Mouse (Mus musculus) heart, embryonic 12.5 days (tissue): ENCODE results near the gene Prr5l. TPM values are rescaled to one million over a fixed set of nuclear protein-coding genes. Genes with fewer than 3 reads are reported as not detected.

Source experiments
- ATAC-seq: fragments of 200-750 bp; cut with Nextera tagmentation; 2 replicates; pipeline ENCODE4 v1.8.0; 2017; ENCODE audit warnings: moderate TSS enrichment, moderate library complexity; ENCODE audit not compliant: insufficient number of reproducible peaks, low FRiP score
- H3K27ac ChIP-seq: fragments of 300-500 bp; sonication (generic); 2 replicates; pipeline ENCODE4 v1.5.1; 2016; ENCODE audit warnings: mild to moderate bottlenecking, moderate library complexity; ENCODE audit not compliant: poor library complexity, severe bottlenecking
- H3K27me3 ChIP-seq: fragments of 300-500 bp; sonication (generic); replicated peaks from 2 replicates; pipeline ENCODE4 v1.6.1; 2016; ENCODE audit warnings: mild to moderate bottlenecking, moderate library complexity
- H3K36me3 ChIP-seq: fragments of 300-500 bp; sonication (generic); 2 replicates; pipeline ENCODE4 v1.6.1; 2016; ENCODE audit warnings: mild to moderate bottlenecking, moderate library complexity
- H3K4me1 ChIP-seq: fragments of 300-500 bp; sonication (generic); replicated peaks from 2 replicates; pipeline ENCODE4 v1.6.1; 2016; ENCODE audit warnings: mild to moderate bottlenecking
- H3K4me2 ChIP-seq: fragments of 300-500 bp; sonication (generic); 2 replicates; pipeline ENCODE4 v1.6.1; 2016; ENCODE audit warnings: mild to moderate bottlenecking, moderate library complexity
- H3K4me3 ChIP-seq: fragments of 300-500 bp; sonication (generic); 2 replicates; pipeline ENCODE4 v1.5.1; 2016; ENCODE audit warnings: mild to moderate bottlenecking
- H3K9ac ChIP-seq: fragments of 300-500 bp; sonication (generic); 2 replicates; pipeline ENCODE4 v1.6.1; 2016; ENCODE audit warnings: mild to moderate bottlenecking, moderate library complexity
- H3K9me3 ChIP-seq: fragments of 300-500 bp; sonication (generic); replicated peaks from 2 replicates; pipeline ENCODE4 v1.6.1; 2016; ENCODE audit warnings: mild to moderate bottlenecking, moderate library complexity
- WGBS: fragments of 180-500 bp; shearing (Covaris S2); methylation state at CpG from one replicate; pipeline ENCODE4 v1.1.7; 2016; 5-methylcytosine and 5-hydroxymethylcytosine counted together
- polyA plus RNA-seq: library from polyadenylated mRNA; unstranded; fragments of >200 nt; fragmentation: Nextera tagmentation; extraction: Ambion mirVana; gene quantifications from 2 replicates; pipeline ENCODE4 v1.2.1, GENCODE M21; 2016

Prr5l gene
- polyA plus RNA-seq, 1 experiment from 2014 or later: 10.3 TPM

GRCm38 (mm10) chr2:101721835-101722234 is 161.0 kb downstream of the Prr5l start:
- Histone ChIP-seq H3K36me3 (peaks cover 5% of the 10 kb centered on the region; the same call in 1 of the 2 replicates), H3K4me1 (peaks cover 23% of the 10 kb centered on the region), H3K27ac (no peak overlapping the region), H3K4me3 (no peak overlapping the region), H3K4me2 (no peak overlapping the region), H3K27me3 (no peaks in the 10 kb centered on the region), H3K9me3 (no peaks in the 10 kb centered on the region), H3K9ac (no peak overlapping the region)
- 84% methylated on average over 4 of the region's 4 CpGs for WGBS
- ATAC-seq: no peak

- H3K27me3 ChIP-seq: no peaks in the 10 kb centered on the region
- no peaks in the 10 kb centered on the region for H3K9me3 ChIP-seq
- WGBS: 91% methylated on average over 13 of the region's 13 CpGs
- H3K4me2 ChIP-seq: no peak overlapping the region
- peaks cover 7% of the 10 kb centered on the region for H3K4me1 ChIP-seq
- no peak overlapping the region for H3K9ac ChIP-seq
- no peak overlapping the region for H3K27ac ChIP-seq
- no peak overlapping the region for H3K4me3 ChIP-seq
- peaks cover 11% of the 10 kb centered on the region; the same call in 1 of the 2 replicates for H3K36me3 ChIP-seq
- no peak for ATAC-seq
Observed at GRCm38 (mm10) chr2:101717162-101717561, 165.7 kb downstream of the Prr5l start.

- peaks cover 15% of the 10 kb centered on the region for H3K4me1 ChIP-seq
- H3K27me3 ChIP-seq: no peaks in the 10 kb centered on the region
- no peaks in the 10 kb centered on the region for H3K9me3 ChIP-seq
- 70% methylated on average over 8 of the region's 8 CpGs for WGBS
- peaks cover 11% of the 10 kb centered on the region; the same call in 1 of the 2 replicates for H3K36me3 ChIP-seq
- no peak overlapping the region for H3K4me3 ChIP-seq
- H3K9ac ChIP-seq: no peak overlapping the region
- ATAC-seq: no peak
- H3K4me2 ChIP-seq: no peak overlapping the region
- no peak overlapping the region for H3K27ac ChIP-seq
Observed at GRCm38 (mm10) chr2:101715650-101716323, 167.0 kb downstream of the Prr5l start.

GRCm38 (mm10) chr2:101711608-101712007 is 171.2 kb downstream of the Prr5l start:
- Histone ChIP-seq H3K27me3 (no peaks in the 10 kb centered on the region), H3K27ac (no peak overlapping the region), H3K4me1 (peaks cover 20% of the 10 kb centered on the region), H3K4me3 (no peak overlapping the region), H3K4me2 (no peak overlapping the region), H3K36me3 (peaks cover 3% of the 10 kb centered on the region; the same call in 1 of the 2 replicates), H3K9ac (no peak overlapping the region), H3K9me3 (no peaks in the 10 kb centered on the region)
- no peak for ATAC-seq
- WGBS: 55% methylated on average over 3 of the region's 3 CpGs

GRCm38 (mm10) chr2:101705941-101706485 is 176.8 kb downstream of the Prr5l start:
- WGBS: 42% methylated on average over 5 of the region's 5 CpGs
- H3K4me3 ChIP-seq: no peak overlapping the region
- no peaks in the 10 kb centered on the region for H3K36me3 ChIP-seq
- H3K27me3 ChIP-seq: no peaks in the 10 kb centered on the region
- no peak for ATAC-seq
- peaks cover 7% of the 10 kb centered on the region; the same call in 1 of the 2 replicates for H3K4me1 ChIP-seq
- H3K9me3 ChIP-seq: no peaks in the 10 kb centered on the region
- H3K9ac ChIP-seq: no peak overlapping the region
- no peak overlapping the region for H3K27ac ChIP-seq
- H3K4me2 ChIP-seq: no peak overlapping the region

- 87% methylated on average over 4 of the region's 4 CpGs for WGBS
- H3K27ac ChIP-seq: no peak overlapping the region
- no peak overlapping the region for H3K9ac ChIP-seq
- H3K4me3 ChIP-seq: no peak overlapping the region
- peaks cover 35% of the 10 kb centered on the region for H3K36me3 ChIP-seq
- no peak for ATAC-seq
- no peaks in the 10 kb centered on the region for H3K9me3 ChIP-seq
- H3K4me2 ChIP-seq: no peak overlapping the region
- H3K27me3 ChIP-seq: no peaks in the 10 kb centered on the region
- no peaks in the 10 kb centered on the region for H3K4me1 ChIP-seq
Observed at GRCm38 (mm10) chr2:101699284-101699683, 183.5 kb downstream of the Prr5l start.

GRCm38 (mm10) chr2:101695584-101695983 is 187.2 kb downstream of the Prr5l start:
- H3K4me1 ChIP-seq: no peaks in the 10 kb centered on the region
- no peak overlapping the region for H3K4me2 ChIP-seq
- ATAC-seq: no peak
- H3K9ac ChIP-seq: no peak overlapping the region
- 91% methylated on average over 7 of the region's 7 CpGs for WGBS
- H3K9me3 ChIP-seq: no peaks in the 10 kb centered on the region
- no peaks in the 10 kb centered on the region for H3K27me3 ChIP-seq
- H3K36me3 ChIP-seq: peaks cover 59% of the 10 kb centered on the region
- no peak overlapping the region for H3K27ac ChIP-seq
- no peak overlapping the region for H3K4me3 ChIP-seq

- 62% methylated on average over 5 of the region's 5 CpGs for WGBS
- Histone ChIP-seq H3K27me3 (no peaks in the 10 kb centered on the region), H3K36me3 (peaks cover 65% of the 10 kb centered on the region)
Observed at GRCm38 (mm10) chr2:101693577-101694215, 189.1 kb downstream of the Prr5l start.

GRCm38 (mm10) chr2:101693043-101693442 is 189.8 kb downstream of the Prr5l start:
- Histone ChIP-seq H3K4me1 (no peaks in the 10 kb centered on the region), H3K27ac (no peak overlapping the region), H3K4me3 (no peak overlapping the region), H3K4me2 (no peak overlapping the region), H3K27me3 (no peaks in the 10 kb centered on the region), H3K36me3 (peaks cover 63% of the 10 kb centered on the region), H3K9ac (no peak overlapping the region), H3K9me3 (no peaks in the 10 kb centered on the region)
- no peak for ATAC-seq
- WGBS: 62% methylated on average over 4 of the region's 4 CpGs

More at GRCm38 (mm10) chr2:101693577-101694215, 189.1 kb downstream of the Prr5l start:
- Histone ChIP-seq H3K4me1 (no peaks in the 10 kb centered on the region), H3K27ac (no peak overlapping the region), H3K9ac (no peak overlapping the region), H3K9me3 (no peaks in the 10 kb centered on the region), H3K4me3 (no peak overlapping the region), H3K4me2 (no peak overlapping the region)
- no peak for ATAC-seq

GRCm38 (mm10) chr2:101690252-101690827 is 192.5 kb downstream of the Prr5l start:
- 90% methylated on average over 9 of the region's 9 CpGs for WGBS
- H3K9me3 ChIP-seq: no peaks in the 10 kb centered on the region
- ATAC-seq: no peak
- H3K9ac ChIP-seq: no peak overlapping the region
- H3K4me3 ChIP-seq: no peak overlapping the region
- no peak overlapping the region for H3K4me2 ChIP-seq
- no peaks in the 10 kb centered on the region for H3K4me1 ChIP-seq
- H3K27ac ChIP-seq: no peak overlapping the region
- no peaks in the 10 kb centered on the region for H3K27me3 ChIP-seq
- H3K36me3 ChIP-seq: peaks cover 67% of the 10 kb centered on the region

- Histone ChIP-seq H3K9ac (no peak overlapping the region), H3K9me3 (no peaks in the 10 kb centered on the region), H3K4me2 (no peak overlapping the region), H3K4me1 (no peaks in the 10 kb centered on the region), H3K36me3 (peaks cover 65% of the 10 kb centered on the region), H3K27me3 (no peaks in the 10 kb centered on the region), H3K4me3 (no peak overlapping the region), H3K27ac (no peak overlapping the region)
- WGBS: 93% methylated on average over 5 of the region's 5 CpGs
- no peak for ATAC-seq
Observed at GRCm38 (mm10) chr2:101688011-101688410, 194.8 kb downstream of the Prr5l start.
